Mouse (Mus musculus): ENCODE data around the gene Lclat1.
"Not testable (repeated sequence)": the region's sequence is repeated elsewhere in the genome, so short reads cannot be mapped to it uniquely, and the experiment has no call there.

The Lclat1 gene

GRCm38 (mm10) chr17:73275066-73275465 is 167.3 kb downstream of the Lclat1 start:
- no peak for DNase-seq (ENCODE audit: low spot score)

GRCm38 (mm10) chr17:73277770-73278169 is 170.0 kb downstream of the Lclat1 start:
- DNase-seq (ENCODE audit: low spot score): no peak

- not testable (repeated sequence) for DNase-seq (ENCODE audit: low spot score)
Measured at GRCm38 (mm10) chr17:73282702-73283101, 174.9 kb downstream of the Lclat1 start.

GRCm38 (mm10) chr17:73284301-73284700 is 176.5 kb downstream of the Lclat1 start:
- DNase-seq (ENCODE audit: low spot score): no peak

Measured in embryo, embryonic 10 days (tissue).